Mouse (Mus musculus) hindbrain, postnatal 0 days (tissue): Measurements from ENCODE around the gene Slc22a23. TPM values are rescaled to one million over a fixed set of nuclear protein-coding genes. Genes with fewer than 3 reads are reported as not detected.

Source experiments
- ATAC-seq: fragments of 200-750 bp; cut with Nextera tagmentation; 2 replicates; pipeline ENCODE4 v1.8.0; 2017; ENCODE audit warnings: mild to moderate bottlenecking, moderate TSS enrichment, moderate library complexity
- DNase-seq: peaks from one replicate; pipeline ENCODE4 v3.0.0-alpha.2; 2015; ENCODE audit warnings: low spot score
- H3K27ac ChIP-seq: fragments of 300-500 bp; sonication (generic); 2 replicates; pipeline ENCODE4 v1.5.1; 2014; ENCODE audit warnings: mild to moderate bottlenecking
- H3K27me3 ChIP-seq: fragments of 300-500 bp; sonication (generic); 2 replicates; pipeline ENCODE4 v1.6.1; 2014; ENCODE audit warnings: low read length, mixed read lengths; ENCODE audit not compliant: insufficient read depth
- H3K36me3 ChIP-seq: fragments of 300-500 bp; sonication (generic); 2 replicates; pipeline ENCODE4 v1.6.1; 2014; ENCODE audit warnings: low read length, mixed read lengths; ENCODE audit not compliant: insufficient read depth
- H3K4me1 ChIP-seq: fragments of 300-500 bp; sonication (generic); 2 replicates; pipeline ENCODE4 v1.6.1; 2014; ENCODE audit warnings: antibody characterized with exemption, low read length, mixed read lengths; ENCODE audit not compliant: insufficient read depth
- H3K4me2 ChIP-seq: fragments of 300-500 bp; sonication (generic); 2 replicates; pipeline ENCODE4 v1.6.1; 2014; ENCODE audit warnings: low read depth, mild to moderate bottlenecking, low read length, moderate library complexity, mixed read lengths
- H3K4me3 ChIP-seq: fragments of 300-500 bp; sonication (generic); 2 replicates; pipeline ENCODE4 v1.5.1; 2014; ENCODE audit warnings: low read length
- H3K9ac ChIP-seq: fragments of 300-500 bp; sonication (generic); replicated peaks from 2 replicates; pipeline ENCODE4 v1.6.1; 2014; ENCODE audit warnings: mild to moderate bottlenecking, low read length, moderate library complexity, mixed read lengths
- H3K9me3 ChIP-seq: fragments of 300-500 bp; sonication (generic); 2 replicates; pipeline ENCODE4 v1.6.1; 2016; ENCODE audit warnings: low read length, mixed read lengths
- CTCF ChIP-seq: IDR thresholded peaks from 2 replicates; pipeline ENCODE4 v1.5.1; 2016; ENCODE audit warnings: antibody characterized with exemption, control low read depth, low read depth
- WGBS: fragments of 180-500 bp; shearing (Covaris S2); extraction: QIAGEN DNeasy Blood & Tissue Kit; methylation state at CpG from one replicate; pipeline ENCODE4 v1.1.7; 2014; 5-methylcytosine and 5-hydroxymethylcytosine counted together
- polyA plus RNA-seq: library from polyadenylated mRNA; unstranded; fragments of >200 nt; fragmentation: Nextera tagmentation; extraction: Ambion mirVana; gene quantifications from 2 replicates; pipeline ENCODE4 v1.2.1, GENCODE M21; 2015
- total RNA-seq: library from RNA; depleted of rRNA; stranded (reverse); fragments of >200 nt; gene quantifications from 2 replicates; pipeline ENCODE4 v1.2.3, GENCODE M21; 2014

Slc22a23 gene
- total and polyA plus RNA-seq, 2 experiments from 2014 or later, result 12.9 to 136 TPM

DNA sequence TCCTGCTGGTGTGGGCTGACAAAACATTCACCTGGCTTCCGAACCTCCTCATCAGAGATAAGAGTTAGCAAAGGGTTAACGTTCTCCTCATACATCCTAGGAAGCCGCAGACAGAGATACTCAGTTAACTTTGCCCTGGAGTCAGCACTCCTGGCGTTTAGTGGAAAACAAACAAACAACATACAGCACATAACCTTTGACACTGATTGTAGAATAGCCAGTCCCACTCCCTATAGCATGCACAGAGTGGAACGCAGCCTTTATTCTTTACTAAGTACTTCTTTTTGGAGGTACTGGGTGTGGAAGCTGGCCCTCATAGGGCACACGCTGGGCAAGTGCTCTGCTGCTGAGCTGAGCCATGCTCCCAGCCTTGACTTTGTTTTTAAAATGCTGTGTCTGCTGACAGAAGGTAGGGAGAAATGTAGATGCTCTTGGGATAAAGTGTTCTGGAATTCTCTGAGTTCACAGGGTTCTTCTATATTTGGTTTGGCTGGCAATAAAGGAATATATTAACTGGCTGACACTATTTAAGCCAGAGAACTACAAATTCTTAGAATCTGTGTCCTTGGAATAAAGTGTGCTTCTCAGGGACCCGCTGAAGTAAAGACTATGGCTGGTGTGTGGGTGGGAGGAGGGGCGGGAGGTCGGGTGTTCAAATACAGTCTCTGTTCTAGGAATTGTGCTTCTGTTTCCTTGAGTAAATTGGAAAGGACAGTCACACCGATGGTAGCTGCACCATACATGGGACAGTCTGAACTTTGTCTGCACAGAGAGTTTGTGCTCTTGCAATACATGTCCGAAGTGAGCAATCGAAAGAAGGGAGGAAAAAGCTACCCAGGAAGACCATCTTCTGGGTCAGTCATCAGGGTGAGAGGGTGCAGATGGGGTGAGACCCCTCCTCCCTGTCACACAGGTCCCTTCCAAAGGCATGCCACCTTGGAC lies 117.0 kb downstream of the Slc22a23 start:
- H3K36me3 ChIP-seq, result no peaks in the 10 kb centered on the region
- no peak overlapping the region for H3K4me2 ChIP-seq
- no peak overlapping the region for H3K4me3 ChIP-seq
- H3K27me3 ChIP-seq, result no peaks in the 10 kb centered on the region
- no peak for TF ChIP-seq CTCF
- ATAC-seq (no peak), DNase-seq (no peak)
- H3K4me1 ChIP-seq, result peaks cover 5% of the 10 kb centered on the region
- no peak overlapping the region for H3K9ac ChIP-seq
- H3K9me3 ChIP-seq, result no peaks in the 10 kb centered on the region
- no peak overlapping the region for H3K27ac ChIP-seq
- WGBS, result 35% methylated on average over 12 of the region's 12 CpGs

DNA sequence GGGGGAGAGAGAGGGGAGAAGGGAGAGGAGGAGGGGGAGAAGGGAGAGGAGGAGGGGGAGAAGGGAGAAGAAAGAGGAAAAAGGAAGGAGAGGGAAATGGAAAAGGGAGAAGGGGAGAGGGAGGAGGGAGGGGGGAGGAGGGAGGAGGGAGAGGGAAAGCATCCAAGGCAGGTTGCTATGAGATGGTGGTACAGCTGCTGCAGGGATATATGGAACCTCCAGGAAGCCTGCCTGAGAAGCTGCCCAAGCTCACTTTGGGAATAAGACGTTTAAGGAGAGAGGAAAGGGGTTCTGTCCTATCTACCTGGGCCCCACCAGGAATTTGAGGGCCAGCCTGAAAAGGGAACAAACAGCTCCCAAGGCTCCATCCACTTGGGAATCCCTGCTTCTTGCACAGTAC lies 118.0 kb downstream of the Slc22a23 start:
- no peak for TF ChIP-seq CTCF
- WGBS, result 0% methylated on average over 1 of the region's 1 CpGs
- H3K27ac ChIP-seq, result no peak overlapping the region

DNA sequence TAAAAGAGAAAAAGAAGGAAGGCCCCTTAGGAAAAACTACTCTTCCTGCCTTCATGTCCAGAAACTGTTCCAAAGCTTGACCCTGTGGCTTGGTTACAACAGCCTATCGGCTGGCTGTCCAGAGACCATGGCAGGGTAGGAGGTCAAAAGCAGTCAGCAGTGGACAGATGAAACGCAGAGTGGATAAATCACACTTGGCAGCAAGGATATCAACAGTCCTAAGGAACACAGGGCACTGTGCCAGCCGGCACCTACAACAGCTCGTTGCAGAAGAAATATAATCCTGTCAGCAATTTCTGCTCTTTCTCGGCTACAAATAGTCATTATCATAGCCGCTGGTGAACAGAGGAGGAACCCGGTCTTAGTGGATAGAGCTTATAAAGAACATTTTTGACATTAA lies 122.0 kb downstream of the Slc22a23 start:
- Histone ChIP-seq H3K9me3 (no peaks in the 10 kb centered on the region), H3K36me3 (no peaks in the 10 kb centered on the region), H3K27me3 (no peaks in the 10 kb centered on the region), H3K4me3 (no peak overlapping the region), H3K4me2 (no peak overlapping the region), H3K9ac (no peak overlapping the region), H3K4me1 (0 out of 2 replicates have a peak, but pooled peaks cover 5% of the 10 kb centered on the region), H3K27ac (peak overlapping the region; percentile 23; the same call in 1 of the 2 replicates)
- peak; percentile 53 for DNase-seq
- WGBS, result 28% methylated on average over 7 of the region's 7 CpGs
- no peak; the same call in 1 of the 2 replicates for ATAC-seq
- TF ChIP-seq CTCF, result no peak

More for the DNA sequence above, 118.0 kb downstream of the Slc22a23 start:
- no peaks in the 10 kb centered on the region for H3K36me3 ChIP-seq
- H3K4me2 ChIP-seq, result no peak overlapping the region
- H3K9me3 ChIP-seq, result no peaks in the 10 kb centered on the region
- peaks cover 5% of the 10 kb centered on the region for H3K4me1 ChIP-seq
- DNase-seq, result no peak
- no peak overlapping the region for H3K4me3 ChIP-seq
- no peaks in the 10 kb centered on the region for H3K27me3 ChIP-seq
- no peak for ATAC-seq
- no peak overlapping the region for H3K9ac ChIP-seq

DNA sequence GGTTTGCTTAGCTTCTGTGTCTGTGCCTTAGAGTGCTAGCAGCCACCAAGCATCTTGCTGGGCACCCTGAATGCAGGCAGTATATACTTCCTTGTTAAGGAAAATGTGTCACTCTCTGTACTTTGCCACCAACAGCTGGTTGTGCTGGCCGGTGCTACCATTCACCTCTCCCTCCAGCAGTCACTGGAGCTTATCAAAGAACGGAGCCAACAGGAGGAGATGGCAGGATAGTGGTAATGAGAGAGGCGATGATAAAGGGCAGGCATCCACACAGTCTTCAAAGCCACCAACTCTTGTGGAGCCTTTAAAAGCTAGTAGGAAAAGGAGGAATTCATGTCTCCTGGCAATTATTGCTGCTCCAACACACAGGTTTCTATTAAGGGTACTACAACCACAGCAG lies 125.3 kb downstream of the Slc22a23 start:
- Histone ChIP-seq H3K9ac (no peak overlapping the region), H3K4me2 (no peak overlapping the region), H3K27me3 (no peaks in the 10 kb centered on the region), H3K9me3 (no peaks in the 10 kb centered on the region), H3K27ac (no peak overlapping the region), H3K4me3 (no peak overlapping the region), H3K4me1 (0 out of 2 replicates have a peak, but pooled peaks cover 5% of the 10 kb centered on the region), H3K36me3 (no peaks in the 10 kb centered on the region)
- no peak for ATAC-seq
- no peak for DNase-seq
- 80% methylated on average over 3 of the region's 3 CpGs for WGBS
- TF ChIP-seq CTCF, result no peak

DNA sequence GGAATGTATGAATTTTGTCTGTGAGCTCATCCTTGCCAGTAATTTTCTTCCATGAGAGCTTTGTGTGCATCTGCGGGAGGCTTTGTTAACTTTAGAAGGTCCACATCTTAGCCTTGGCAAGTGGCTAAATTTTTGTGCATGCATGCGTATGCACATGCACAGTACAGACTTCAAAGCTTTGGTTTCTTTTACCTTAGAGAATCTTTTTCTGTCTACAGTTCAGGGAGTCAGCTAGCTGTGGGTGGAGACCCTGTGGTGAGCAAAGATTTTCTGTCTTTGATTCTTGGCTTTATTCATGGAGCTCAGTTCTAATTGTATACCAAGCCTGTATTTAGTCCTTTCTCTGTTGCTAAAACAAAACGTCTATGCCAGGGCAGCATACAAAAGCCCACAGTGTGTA lies 126.2 kb downstream of the Slc22a23 start:
- Histone ChIP-seq H3K9me3 (no peaks in the 10 kb centered on the region), H3K27ac (no peak overlapping the region), H3K27me3 (no peaks in the 10 kb centered on the region), H3K4me1 (0 out of 2 replicates have a peak, but pooled peaks cover 5% of the 10 kb centered on the region), H3K4me2 (no peak overlapping the region), H3K9ac (no peak overlapping the region), H3K4me3 (no peak overlapping the region), H3K36me3 (no peaks in the 10 kb centered on the region)
- WGBS, result 56% methylated on average over 3 of the region's 3 CpGs
- DNase-seq, result no peak
- no peak for ATAC-seq
- TF ChIP-seq CTCF, result no peak

DNA sequence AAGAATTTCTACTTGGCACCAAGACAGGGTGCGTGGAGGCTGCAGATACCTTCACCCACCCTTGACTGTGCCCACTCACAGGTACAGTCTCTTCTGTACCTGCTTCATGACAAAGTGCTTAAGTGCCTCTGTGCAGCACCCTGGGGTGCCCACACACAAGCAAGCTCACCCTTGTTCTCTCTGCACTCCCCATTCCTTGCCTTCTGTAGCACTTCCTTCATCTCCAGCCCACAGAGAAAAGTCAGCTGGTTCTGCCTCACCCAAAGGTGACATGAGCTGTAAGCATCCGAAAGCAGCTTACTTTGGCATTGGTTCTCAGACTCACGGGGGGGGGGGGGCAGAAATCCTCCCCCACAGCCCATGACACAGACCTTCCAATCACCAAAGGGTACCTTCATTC lies 130.1 kb downstream of the Slc22a23 start:
- H3K9me3 ChIP-seq, result no peaks in the 10 kb centered on the region
- ATAC-seq, result no peak
- DNase-seq, result no peak
- no peak overlapping the region for H3K4me2 ChIP-seq
- H3K9ac ChIP-seq, result no peak overlapping the region
- H3K4me1 ChIP-seq, result no peaks in the 10 kb centered on the region
- H3K27ac ChIP-seq, result no peak overlapping the region
- no peaks in the 10 kb centered on the region for H3K36me3 ChIP-seq
- H3K4me3 ChIP-seq, result no peak overlapping the region
- TF ChIP-seq CTCF, result no peak
- 88% methylated on average over 3 of the region's 3 CpGs for WGBS
- no peaks in the 10 kb centered on the region for H3K27me3 ChIP-seq

DNA sequence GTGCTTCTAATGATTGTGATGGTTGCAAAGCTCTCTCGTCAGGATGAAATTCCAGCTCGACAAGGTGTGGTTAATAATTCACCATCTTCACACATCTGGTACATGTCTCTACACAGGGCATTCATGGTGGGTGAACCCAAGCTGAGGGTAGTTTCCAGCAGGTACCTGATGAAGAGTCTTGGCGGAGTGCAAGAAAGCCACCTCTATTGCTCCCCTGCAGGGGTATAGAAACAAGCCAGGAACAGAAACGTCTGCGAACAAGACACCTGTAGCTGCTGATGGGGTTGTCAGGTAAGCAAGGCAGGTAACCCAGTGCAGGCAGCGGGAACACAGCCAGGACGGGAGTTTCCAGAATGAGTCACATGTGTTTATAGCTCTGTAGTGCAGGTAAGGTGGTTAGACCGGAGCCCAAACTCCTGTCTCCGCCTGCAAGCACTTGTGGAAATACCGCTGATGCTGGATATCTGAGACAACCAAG lies 132.2 kb downstream of the Slc22a23 start:
- no peak for TF ChIP-seq CTCF
- Histone ChIP-seq H3K4me1 (no peaks in the 10 kb centered on the region), H3K9me3 (no peaks in the 10 kb centered on the region), H3K27me3 (no peaks in the 10 kb centered on the region), H3K27ac (no peak overlapping the region), H3K36me3 (no peaks in the 10 kb centered on the region), H3K4me3 (no peak overlapping the region), H3K4me2 (no peak overlapping the region), H3K9ac (no peak overlapping the region)
- ATAC-seq (no peak), DNase-seq (no peak)
- 81% methylated on average over 10 of the region's 10 CpGs for WGBS
